Mouse (Mus musculus) limb, embryonic 11.5 days (tissue): ENCODE results near the gene Lin54. TPM values are rescaled to one million over a fixed set of nuclear protein-coding genes. Genes with fewer than 3 reads are reported as not detected.

ENCODE experiments used
- ATAC-seq: fragments of 200-750 bp; cut with Nextera tagmentation; 2 replicates; pipeline ENCODE4 v1.8.0; 2017; ENCODE audit warnings: low read depth; ENCODE audit not compliant: insufficient number of reproducible peaks, low FRiP score, low TSS enrichment
- DNase-seq: peaks from one replicate; pipeline ENCODE4 v3.0.0-alpha.2; 2015; ENCODE audit warnings: low spot score
- H3K27ac ChIP-seq: fragments of 300-500 bp; sonication (generic); replicated peaks from 2 replicates; pipeline ENCODE4 v1.5.1; 2014; ENCODE audit warnings: low read depth, mild to moderate bottlenecking, low read length
- H3K27me3 ChIP-seq: fragments of 300-500 bp; sonication (generic); 2 replicates; pipeline ENCODE4 v1.6.1; 2014; ENCODE audit warnings: mild to moderate bottlenecking, low read length, mixed read lengths; ENCODE audit not compliant: control insufficient read depth, insufficient read depth
- H3K36me3 ChIP-seq: fragments of 300-500 bp; sonication (generic); 2 replicates; pipeline ENCODE4 v1.6.1; 2014; ENCODE audit warnings: mild to moderate bottlenecking, low read length, moderate library complexity, mixed read lengths; ENCODE audit not compliant: control insufficient read depth, insufficient read depth
- H3K4me1 ChIP-seq: fragments of 300-500 bp; sonication (generic); 2 replicates; pipeline ENCODE4 v1.6.1; 2014; ENCODE audit warnings: low read length, mixed read lengths; ENCODE audit not compliant: control insufficient read depth, insufficient read depth
- H3K4me2 ChIP-seq: fragments of 300-500 bp; sonication (generic); 2 replicates; pipeline ENCODE4 v1.6.1; 2014; ENCODE audit warnings: low read depth, mild to moderate bottlenecking, moderate library complexity; ENCODE audit not compliant: severe bottlenecking
- H3K4me3 ChIP-seq: fragments of 300-500 bp; sonication (generic); 2 replicates; pipeline ENCODE4 v1.5.1; 2014; ENCODE audit warnings: low read depth, low read length
- H3K9ac ChIP-seq: fragments of 300-500 bp; sonication (generic); 2 replicates; pipeline ENCODE4 v1.6.1; 2014; ENCODE audit warnings: mild to moderate bottlenecking, low read length
- H3K9me3 ChIP-seq: fragments of 300-500 bp; sonication (generic); 2 replicates; pipeline ENCODE4 v1.6.1; 2016; ENCODE audit warnings: low read length; ENCODE audit not compliant: control insufficient read depth
- WGBS: fragments of 180-500 bp; shearing (Covaris S2); extraction: QIAGEN DNeasy Blood & Tissue Kit; methylation state at CpG from one replicate; pipeline ENCODE4 v1.1.7; 2014; 5-methylcytosine and 5-hydroxymethylcytosine counted together
- polyA plus RNA-seq: library from polyadenylated mRNA; unstranded; fragments of >200 nt; fragmentation: Nextera tagmentation; extraction: Ambion mirVana; gene quantifications from 2 replicates; pipeline ENCODE4 v1.2.1, GENCODE M21; 2014

Lin54 gene
- polyA plus RNA-seq, 1 experiment from 2014 or later: 16.1 TPM

GRCm38 (mm10) chr5:100483569-100483968 lies 16.9 kb downstream of the Lin54 start:
- Histone ChIP-seq H3K9me3 (no peaks in the 10 kb centered on the region), H3K27ac (no peak overlapping the region), H3K4me2 (no peak overlapping the region), H3K4me3 (no peak overlapping the region), H3K36me3 (no peaks in the 10 kb centered on the region; the same call in none of the 2 replicates), H3K4me1 (no peaks in the 10 kb centered on the region), H3K9ac (no peak overlapping the region), H3K27me3 (no peaks in the 10 kb centered on the region)
- no peak for DNase-seq
- ATAC-seq: no peak

GRCm38 (mm10) chr5:100477604-100478003 lies 22.8 kb downstream of the Lin54 start:
- no peaks in the 10 kb centered on the region; the same call in 1 of the 2 replicates for H3K36me3 ChIP-seq
- H3K4me1 ChIP-seq: no peaks in the 10 kb centered on the region
- no peaks in the 10 kb centered on the region for H3K27me3 ChIP-seq
- H3K4me3 ChIP-seq: no peak overlapping the region
- ATAC-seq (no peak), DNase-seq (no peak)
- 88% methylated on average over 9 of the region's 9 CpGs for WGBS
- no peak overlapping the region for H3K27ac ChIP-seq
- H3K4me2 ChIP-seq: no peak overlapping the region
- H3K9ac ChIP-seq: no peak overlapping the region
- H3K9me3 ChIP-seq: no peaks in the 10 kb centered on the region

GRCm38 (mm10) chr5:100476328-100476727 lies 24.1 kb downstream of the Lin54 start:
- Histone ChIP-seq H3K4me1 (no peaks in the 10 kb centered on the region), H3K4me2 (no peak overlapping the region), H3K27me3 (no peaks in the 10 kb centered on the region), H3K9me3 (no peaks in the 10 kb centered on the region), H3K9ac (no peak overlapping the region), H3K27ac (no peak overlapping the region), H3K36me3 (no peaks in the 10 kb centered on the region; the same call in 1 of the 2 replicates), H3K4me3 (no peak overlapping the region)
- DNase-seq (no peak), ATAC-seq (no peak)
- 79% methylated on average over 3 of the region's 3 CpGs for WGBS

GRCm38 (mm10) chr5:100467336-100467735 lies 33.1 kb downstream of the Lin54 start:
- no peaks in the 10 kb centered on the region for H3K4me1 ChIP-seq
- no peak overlapping the region for H3K9ac ChIP-seq
- no peak overlapping the region for H3K4me3 ChIP-seq
- DNase-seq: no peak
- no peak overlapping the region for H3K4me2 ChIP-seq
- no peaks in the 10 kb centered on the region for H3K36me3 ChIP-seq
- no peaks in the 10 kb centered on the region for H3K27me3 ChIP-seq
- H3K27ac ChIP-seq: no peak overlapping the region
- 95% methylated on average over 7 of the region's 7 CpGs for WGBS
- no peaks in the 10 kb centered on the region for H3K9me3 ChIP-seq
- ATAC-seq: no peak

GRCm38 (mm10) chr5:100466624-100467023 lies 33.8 kb downstream of the Lin54 start:
- 94% methylated on average over 10 of the region's 10 CpGs for WGBS
- DNase-seq: no peak
- Histone ChIP-seq H3K4me1 (no peaks in the 10 kb centered on the region), H3K27me3 (no peaks in the 10 kb centered on the region), H3K36me3 (no peaks in the 10 kb centered on the region), H3K9ac (no peak overlapping the region), H3K4me2 (no peak overlapping the region), H3K9me3 (no peaks in the 10 kb centered on the region), H3K4me3 (no peak overlapping the region), H3K27ac (no peak overlapping the region)
- no peak for ATAC-seq

GRCm38 (mm10) chr5:100462374-100462773 lies 38.1 kb downstream of the Lin54 start:
- Histone ChIP-seq H3K27me3 (no peaks in the 10 kb centered on the region), H3K9ac (no peak overlapping the region), H3K4me1 (no peaks in the 10 kb centered on the region), H3K9me3 (no peaks in the 10 kb centered on the region), H3K4me2 (no peak overlapping the region), H3K4me3 (no peak overlapping the region), H3K27ac (no peak overlapping the region), H3K36me3 (peaks cover 13% of the 10 kb centered on the region)
- DNase-seq: no peak
- no peak for ATAC-seq
- 92% methylated on average over 2 of the region's 2 CpGs for WGBS

- Histone ChIP-seq H3K4me1 (no peaks in the 10 kb centered on the region), H3K4me3 (no peak overlapping the region), H3K9me3 (no peaks in the 10 kb centered on the region), H3K27ac (no peak overlapping the region), H3K36me3 (peaks cover 14% of the 10 kb centered on the region), H3K9ac (no peak overlapping the region), H3K27me3 (no peaks in the 10 kb centered on the region), H3K4me2 (no peak overlapping the region)
- ATAC-seq: no peak
- WGBS: 89% methylated on average over 9 of the region's 9 CpGs
- DNase-seq: no peak
Measured at GRCm38 (mm10) chr5:100461526-100461925, 38.9 kb downstream of the Lin54 start.

GRCm38 (mm10) chr5:100459468-100459867 lies 41.0 kb downstream of the Lin54 start:
- H3K36me3 ChIP-seq: peaks cover 14% of the 10 kb centered on the region
- H3K27ac ChIP-seq: no peak overlapping the region
- WGBS: 96% methylated on average over 5 of the region's 5 CpGs
- DNase-seq: no peak
- H3K9me3 ChIP-seq: no peaks in the 10 kb centered on the region
- no peak overlapping the region for H3K4me2 ChIP-seq
- no peaks in the 10 kb centered on the region for H3K4me1 ChIP-seq
- no peak overlapping the region for H3K4me3 ChIP-seq
- no peak overlapping the region for H3K9ac ChIP-seq
- no peak for ATAC-seq
- no peaks in the 10 kb centered on the region for H3K27me3 ChIP-seq

- no peak for DNase-seq
- ATAC-seq: no peak
- WGBS: 87% methylated on average over 2 of the region's 2 CpGs
- H3K9ac ChIP-seq: no peak overlapping the region
- H3K27ac ChIP-seq: no peak overlapping the region
- H3K4me3 ChIP-seq: no peak overlapping the region
- H3K4me1 ChIP-seq: no peaks in the 10 kb centered on the region
- no peaks in the 10 kb centered on the region for H3K9me3 ChIP-seq
- H3K36me3 ChIP-seq: peaks cover 2% of the 10 kb centered on the region; the same call in 1 of the 2 replicates
- no peaks in the 10 kb centered on the region for H3K27me3 ChIP-seq
- no peak overlapping the region for H3K4me2 ChIP-seq
Measured at GRCm38 (mm10) chr5:100451871-100452270, 48.6 kb downstream of the Lin54 start.
